14 mouse cellular contexts compared by ENCODE assay signal in the genomic region with DNA sequence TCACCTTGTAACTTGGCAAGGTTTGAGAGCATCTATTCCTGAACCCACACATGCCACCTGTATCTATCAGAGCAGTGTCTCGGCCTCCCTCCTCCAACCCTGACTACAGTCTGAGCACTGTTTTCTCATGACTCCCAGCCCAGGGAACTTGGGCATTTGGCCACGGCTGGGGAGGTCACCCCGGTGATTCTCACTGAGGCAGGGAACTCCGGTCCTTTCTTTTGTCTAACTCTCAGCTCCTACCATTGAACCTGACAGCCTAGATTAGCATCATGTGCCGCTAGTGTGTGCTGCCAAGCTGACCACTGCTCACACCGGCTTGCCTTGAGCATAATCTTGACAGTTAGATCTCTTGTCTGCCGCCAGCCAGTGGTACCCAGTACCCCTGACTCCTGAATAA.
DNase-seq lines count a peak whose midpoint lies in the region; ATAC-seq and TF ChIP-seq lines count a peak whose summit lies in the region.
"Had no signal": no experiment of that assay in that cellular context is flagged by ENCODE, and none has a peak within 500 bp of the region (broad histone marks: within the 10 kb centered on the region; RNA-seq: fewer than 3 reads in every experiment).

No protein-coding gene starts in this region.

- H3K27ac ChIP-seq in gastrocnemius, adult 2 months, result peak overlapping the region; percentile 74; the same call in 1 of the 2 replicates
- peak overlapping the region; percentile 94 for H3K27ac ChIP-seq in forebrain, embryonic 14.5 days (ENCODE audit: low read depth, low read length)
- H3K27ac ChIP-seq in midbrain, embryonic 10.5 days (replicated peaks), result peak overlapping the region; percentile 90
- H3K27ac ChIP-seq in olfactory bulb, adult 2 months (ENCODE audit: insufficient read depth, low read depth, low read length), result 0 out of 2 replicates have a peak overlapping the region, but pooled peaks have one; percentile 12
- H3K27ac ChIP-seq: kidney, embryonic 15.5 days; liver, embryonic 13.5 days; macrophage had no signal

- H3K9ac ChIP-seq in forebrain, embryonic 14.5 days (ENCODE audit: low read length), result peak overlapping the region; percentile 35
- H3K9ac ChIP-seq: kidney, embryonic 15.5 days; liver, embryonic 13.5 days had no signal

- peak overlapping the region; percentile 45 for H3K4me2 ChIP-seq in forebrain, embryonic 14.5 days (ENCODE audit: low read length)
- H3K4me2 ChIP-seq: kidney, embryonic 15.5 days; liver, embryonic 13.5 days had no signal

- H3K36me3 ChIP-seq in forebrain, embryonic 14.5 days (ENCODE audit: control insufficient read depth, insufficient read depth, low read length), result no peaks in the 10 kb centered on the region
- no peaks in the 10 kb centered on the region for H3K36me3 ChIP-seq in midbrain, embryonic 10.5 days

- H3K27me3 ChIP-seq in forebrain, embryonic 14.5 days (replicated peaks; ENCODE audit: control insufficient read depth, insufficient read depth, low read length), result no peaks in the 10 kb centered on the region
- no peaks in the 10 kb centered on the region for H3K27me3 ChIP-seq in midbrain, embryonic 10.5 days (ENCODE audit: low read depth, poor library complexity, severe bottlenecking)
- H3K27me3 ChIP-seq: kidney, embryonic 15.5 days; liver, embryonic 13.5 days had no signal

- intact Hi-C loops in gastrocnemius, adult 2 months (cut with DNase I), result no loop called here

- TF ChIP-seq POLR2A in olfactory bulb, adult 2 months (IDR thresholded peaks at IDR 0.05; ENCODE audit: insufficient read depth, low read depth, low read length), result no peak

- no peak overlapping the region for H3K4me3 ChIP-seq in gastrocnemius, adult 2 months
- H3K4me3 ChIP-seq in forebrain, embryonic 14.5 days (ENCODE audit: low read depth, low read length), result no peak overlapping the region
- peak overlapping the region; percentile 44 for H3K4me3 ChIP-seq in midbrain, embryonic 10.5 days
- H3K4me3 ChIP-seq in olfactory bulb, adult 2 months (ENCODE audit: insufficient read depth, low read depth, low read length), result no peak overlapping the region
- H3K4me3 ChIP-seq: kidney, embryonic 15.5 days; liver, embryonic 13.5 days had no signal

- ATAC-seq in forebrain, embryonic 14.5 days, result no peak

- peaks cover 73% of the 10 kb centered on the region for H3K4me1 ChIP-seq in forebrain, embryonic 14.5 days (ENCODE audit: control insufficient read depth, insufficient read depth, low read length)
- H3K4me1 ChIP-seq in midbrain, embryonic 10.5 days, result peaks cover 100% of the 10 kb centered on the region
- peaks cover 53% of the 10 kb centered on the region for H3K4me1 ChIP-seq in olfactory bulb, adult 2 months (ENCODE audit: control insufficient read depth, insufficient read depth, low read length)

- no peak for DNase-seq in gastrocnemius, adult 2 months
- no peak for DNase-seq in gastrocnemius, postnatal 4 days (ENCODE audit: low spot score in 2 of 2)
- no peak for DNase-seq in forebrain, embryonic 14.5 days (ENCODE audit: low spot score)
- DNase-seq in midbrain, embryonic 10.5 days (ENCODE audit: low spot score), result peak; percentile 49
- DNase-seq in liver, result no peak
- no peak for DNase-seq in gastrocnemius, postnatal 10 days
- no peak for DNase-seq in gastrocnemius, adult 18-20 months (ENCODE audit: low spot score)
- DNase-seq: adrenal gland, adult 8-10 months; gastrocnemius, postnatal 36 days; heart, postnatal 10 days; liver, embryonic 13.5 days had no signal

- no peak for TF ChIP-seq CTCF in gastrocnemius, adult 2 months (IDR thresholded peaks at IDR 0.05)
- TF ChIP-seq CTCF in olfactory bulb, adult 2 months (IDR thresholded peaks at IDR 0.05; ENCODE audit: insufficient read depth, low read depth, low read length), result no peak

- no peaks in the 10 kb centered on the region for H3K9me3 ChIP-seq in forebrain, embryonic 14.5 days (replicated peaks; ENCODE audit: control insufficient read depth, low read length)
- no peaks in the 10 kb centered on the region for H3K9me3 ChIP-seq in midbrain, embryonic 10.5 days (replicated peaks)
- H3K9me3 ChIP-seq: kidney, embryonic 15.5 days; liver, embryonic 13.5 days had no signal

- WGBS in forebrain, embryonic 14.5 days, result 10% methylated on average over 7 of the region's 7 CpGs
- 35% methylated on average over 7 of the region's 7 CpGs for WGBS in midbrain, embryonic 10.5 days
- WGBS in olfactory bulb, adult 2 months, result 49% methylated on average over 7 of the region's 7 CpGs

Comparison
In these comparisons a context has a peak if more than half of its experiments do, and no peak if none do; other contexts are left out.
1. H3K27ac ChIP-seq: peak in every context shown above with its lines; median percentile 94 in forebrain, embryonic 14.5 days; 90 in midbrain, embryonic 10.5 days; 74 in gastrocnemius, adult 2 months; 12 in olfactory bulb, adult 2 months.